Mouse (Mus musculus) megakaryocyte-erythroid progenitor cell, adult 5-6 weeks (primary cell): Measurements from ENCODE around the gene Lrrc27. TPM values are rescaled to one million over a fixed set of nuclear protein-coding genes. Genes with fewer than 3 reads are reported as not detected.

Experiments
- ATAC-seq: replicated peaks from 2 replicates; pipeline ENCODE4 v1.8.0; 2016; ENCODE audit warnings: mild to moderate bottlenecking, inconsistent platforms; ENCODE audit not compliant: severe bottlenecking, poor library complexity, low FRiP score, low TSS enrichment
- total RNA-seq, 2 experiments: library from RNA; stranded (forward) in 1 of 2; stranded (reverse) in 1 of 2; fragments of 200-1000, 215-1000 nt in 1 of 2; fragments of >200 nt in 1 of 2; fragmentation: Nextera tagmentation in 1 of 2; gene quantifications; 2 replicates each; pipeline ENCODE4 v1.2.3; 2014 to 2017

Gene Lrrc27
- total RNA-seq, 2 experiments from 2014 or later: 0.56 to 2.4 TPM

DNA sequence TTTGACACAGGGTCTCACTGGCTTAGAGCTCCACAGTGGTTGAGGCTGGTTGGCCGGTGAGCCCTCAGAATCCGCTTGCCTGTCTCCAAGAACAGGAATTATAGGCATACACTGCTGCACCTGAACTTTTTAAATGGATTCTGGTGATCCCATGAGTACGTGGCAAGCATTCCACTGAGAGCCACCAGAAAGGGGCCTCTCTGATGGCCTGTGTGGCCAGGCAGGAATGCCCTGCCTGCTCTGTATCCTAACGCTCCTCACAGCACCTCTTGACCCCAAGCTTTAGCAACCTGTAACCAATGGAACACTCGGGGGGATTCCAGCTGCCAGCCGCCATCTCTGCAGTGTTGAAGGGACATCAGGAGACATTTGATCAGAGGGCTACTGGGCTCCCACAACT, 1.0 kb upstream of the Lrrc27 start:
- ATAC-seq: no peak

DNA sequence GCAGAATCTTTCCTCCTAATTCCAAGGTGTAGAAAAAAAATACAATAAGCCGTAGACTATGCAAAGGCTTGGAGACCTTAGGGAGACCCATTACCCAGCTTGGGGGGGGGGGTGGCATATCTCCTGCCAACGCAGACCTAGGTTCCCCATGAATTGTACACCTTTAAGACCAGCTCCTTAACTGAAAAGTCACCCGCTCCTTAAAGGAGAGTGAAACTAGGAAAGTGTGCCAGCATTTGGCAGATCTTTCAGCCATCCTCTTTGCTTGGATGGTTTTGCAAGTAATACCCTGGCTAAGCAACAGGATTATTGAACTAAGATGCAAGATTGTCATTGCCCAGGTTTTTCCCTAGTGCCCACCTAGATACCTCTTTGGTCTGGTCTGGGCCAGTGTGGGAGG, 963 bp downstream of the Lrrc27 start:
- ATAC-seq: no peak

- no peak for ATAC-seq
Measured at GRCm38 (mm10) chr7:139214160-139214559, 1.4 kb downstream of the Lrrc27 start.

GRCm38 (mm10) chr7:139214596-139215340, 2.0 kb downstream of the Lrrc27 start:
- no peak for ATAC-seq

DNA sequence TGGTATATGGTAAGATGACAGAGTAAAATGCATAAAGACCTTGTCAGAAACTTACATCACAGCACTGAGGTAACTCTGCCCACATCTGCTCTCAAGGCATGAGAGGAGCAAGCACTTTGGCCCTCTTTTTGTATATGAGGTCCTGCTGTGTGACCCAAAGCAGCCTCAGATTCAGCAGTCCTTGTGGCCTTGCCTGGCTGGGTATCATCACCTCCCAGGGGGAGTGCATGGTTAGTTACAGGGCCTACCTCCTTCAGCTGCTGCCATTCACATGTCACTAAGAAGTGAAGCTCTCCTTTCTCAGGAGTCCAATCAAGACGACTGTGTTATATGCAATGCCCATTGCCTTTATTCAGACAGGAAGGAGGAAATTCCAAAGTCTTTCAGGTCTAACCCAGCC, 2.7 kb downstream of the Lrrc27 start:
- ATAC-seq: no peak

GRCm38 (mm10) chr7:139215946-139216345, 3.2 kb downstream of the Lrrc27 start:
- no peak for ATAC-seq

DNA sequence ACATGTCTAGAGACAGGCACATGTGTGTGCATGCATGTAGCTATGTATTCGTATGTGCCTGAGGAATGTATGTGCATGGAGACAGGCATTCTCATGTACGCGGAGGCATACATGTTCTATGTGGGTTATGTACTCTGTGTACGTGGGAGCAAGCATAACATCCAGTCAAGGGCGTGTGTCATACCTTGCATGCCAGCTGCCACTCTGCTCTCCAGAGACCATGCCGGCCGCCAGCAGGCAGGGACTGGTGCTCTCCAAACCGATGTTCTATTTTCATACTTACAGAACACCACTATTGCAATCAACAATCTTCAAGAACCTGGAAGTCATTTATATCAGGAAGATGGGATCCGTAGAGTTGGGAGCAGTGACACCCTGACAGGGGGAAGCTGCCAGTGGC, 3.7 kb downstream of the Lrrc27 start:
- no peak for ATAC-seq

DNA sequence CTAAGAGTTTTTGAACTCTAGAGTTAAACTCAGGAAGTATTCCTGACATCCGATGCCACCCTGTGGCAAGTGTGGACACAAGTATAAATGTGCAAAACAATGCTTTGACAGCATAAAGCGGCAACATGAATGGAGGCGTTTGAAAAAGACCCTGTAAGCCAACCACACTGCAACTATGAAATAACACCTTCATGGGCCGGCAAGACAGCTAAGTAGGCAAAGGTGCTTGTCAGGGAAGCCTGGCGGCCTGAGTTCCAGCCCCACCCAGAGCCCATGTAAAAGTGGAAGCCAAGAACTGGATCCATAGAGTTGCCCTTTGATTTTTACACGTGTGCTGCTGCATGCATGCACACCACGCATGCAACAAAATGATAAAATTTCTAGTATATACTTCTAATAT, 4.3 kb downstream of the Lrrc27 start:
- no peak for ATAC-seq

GRCm38 (mm10) chr7:139218641-139219415, 6.0 kb downstream of the Lrrc27 start:
- no peak for ATAC-seq

GRCm38 (mm10) chr7:139219486-139219885, 6.7 kb downstream of the Lrrc27 start:
- ATAC-seq: no peak

DNA sequence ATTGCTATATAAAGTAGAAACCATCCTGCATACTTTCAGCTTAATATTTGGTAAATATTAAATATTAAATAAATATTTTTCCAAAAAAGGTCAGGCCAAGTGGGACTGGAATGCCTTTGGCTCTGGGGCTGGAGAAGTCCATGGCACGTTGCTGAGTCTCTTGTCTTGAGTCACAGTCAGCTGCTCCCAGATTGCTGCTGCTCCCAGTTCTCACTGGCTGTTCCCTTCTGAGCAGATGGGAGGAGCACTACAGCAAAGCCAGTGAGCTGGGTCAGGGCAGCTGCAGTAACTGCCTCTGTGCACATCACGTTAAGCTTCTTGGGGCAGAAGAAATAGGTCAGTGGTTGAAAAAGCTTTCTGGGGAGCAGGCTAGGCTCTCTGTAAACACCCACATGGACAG, 7.5 kb downstream of the Lrrc27 start:
- ATAC-seq: no peak

GRCm38 (mm10) chr7:139221072-139221471, 8.3 kb downstream of the Lrrc27 start:
- no peak for ATAC-seq

GRCm38 (mm10) chr7:139221856-139222255, 9.1 kb downstream of the Lrrc27 start:
- ATAC-seq: no peak

GRCm38 (mm10) chr7:139222341-139222740, 9.6 kb downstream of the Lrrc27 start:
- no peak for ATAC-seq

DNA sequence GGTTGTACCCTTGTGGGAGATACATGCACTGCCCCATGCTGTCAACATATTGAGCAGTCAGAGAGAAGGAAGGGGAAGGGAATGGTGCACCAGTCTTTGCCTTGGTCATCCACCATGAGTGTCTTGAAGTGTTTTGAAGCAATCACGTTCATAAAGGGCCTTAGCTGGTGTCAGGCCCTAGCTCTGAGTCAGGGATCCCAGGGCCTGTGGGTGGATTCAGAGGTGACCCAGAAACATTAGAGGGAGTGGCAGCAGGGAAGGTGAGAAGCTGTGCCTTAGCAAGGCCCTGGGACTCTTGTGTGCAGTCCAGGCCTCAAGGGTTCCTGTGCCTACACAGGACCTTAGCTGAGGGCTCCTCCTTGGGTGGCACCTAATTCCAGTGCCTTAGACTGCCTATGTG, 11.3 kb downstream of the Lrrc27 start:
- no peak for ATAC-seq

DNA sequence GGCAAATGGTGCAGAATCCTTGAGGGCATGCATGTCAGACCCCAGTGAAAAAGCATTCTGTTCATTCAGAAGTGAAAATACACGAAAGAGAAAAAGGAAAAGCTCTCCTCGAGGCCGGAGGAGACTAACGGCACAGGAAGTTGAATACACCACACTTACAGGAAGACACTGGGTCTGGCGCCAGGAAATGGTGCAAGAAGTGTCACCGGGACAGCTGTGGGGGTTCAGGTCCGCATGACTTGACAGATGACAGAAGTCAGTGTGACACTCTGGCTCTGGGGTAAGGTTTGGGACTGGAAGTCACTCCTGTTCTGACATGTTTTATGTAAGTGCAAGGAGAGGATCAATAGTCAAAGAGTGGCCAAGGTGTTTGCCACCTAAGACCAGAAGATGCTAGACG, 11.9 kb downstream of the Lrrc27 start:
- ATAC-seq: no peak

DNA sequence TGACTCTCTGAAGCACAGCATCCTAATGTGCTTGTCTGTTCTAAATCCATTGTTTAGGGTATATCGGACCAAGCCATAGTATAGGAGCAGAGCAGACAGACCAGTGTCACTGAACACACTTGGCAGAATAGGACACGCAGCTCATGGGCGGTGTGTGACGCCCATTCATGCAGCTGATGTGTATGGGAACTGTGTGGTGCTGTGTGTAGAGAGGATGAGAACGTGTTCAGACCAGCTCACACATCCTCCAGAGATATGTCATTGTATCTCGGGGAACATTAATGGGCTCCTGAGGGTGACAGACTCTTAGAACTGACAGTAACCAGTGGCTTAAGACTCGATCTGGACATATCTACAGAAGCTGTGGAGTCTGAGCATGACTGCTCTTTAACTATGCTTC, 13.6 kb downstream of the Lrrc27 start:
- no peak for ATAC-seq

DNA sequence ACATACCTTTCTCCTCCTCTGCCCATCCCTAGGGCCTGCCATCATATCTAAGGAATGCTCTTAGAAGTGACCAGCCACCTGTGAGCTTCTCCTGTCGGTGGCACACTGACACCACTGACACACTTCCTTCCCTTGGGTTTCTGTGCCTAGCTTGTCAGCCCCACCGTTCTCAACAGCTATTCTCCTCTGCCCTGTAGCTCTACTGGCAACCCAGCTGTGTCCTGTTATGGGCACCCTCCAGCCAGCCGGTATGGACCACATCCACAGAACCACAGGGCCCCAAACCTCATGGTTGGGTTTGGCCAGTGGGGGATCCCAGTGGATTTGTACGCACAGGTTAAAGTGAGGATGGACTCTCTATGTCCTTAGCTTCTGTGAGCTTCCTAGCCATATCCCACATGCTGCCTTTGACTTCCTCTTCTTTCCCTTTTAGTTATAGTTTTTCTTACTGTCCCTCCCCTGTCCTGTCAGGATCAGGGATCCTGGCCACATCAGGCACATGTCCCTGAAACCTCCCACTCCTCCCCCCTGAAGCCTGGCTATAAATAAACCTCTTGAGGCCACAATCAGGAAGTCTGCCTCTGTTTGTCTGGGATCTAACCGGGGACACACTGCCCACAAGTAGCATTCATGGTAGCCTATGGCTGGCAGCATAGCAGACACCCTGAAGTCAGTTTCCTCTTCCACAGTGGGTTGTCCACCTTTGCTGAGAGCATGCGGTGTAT, 15.8 kb downstream of the Lrrc27 start:
- ATAC-seq: no peak

DNA sequence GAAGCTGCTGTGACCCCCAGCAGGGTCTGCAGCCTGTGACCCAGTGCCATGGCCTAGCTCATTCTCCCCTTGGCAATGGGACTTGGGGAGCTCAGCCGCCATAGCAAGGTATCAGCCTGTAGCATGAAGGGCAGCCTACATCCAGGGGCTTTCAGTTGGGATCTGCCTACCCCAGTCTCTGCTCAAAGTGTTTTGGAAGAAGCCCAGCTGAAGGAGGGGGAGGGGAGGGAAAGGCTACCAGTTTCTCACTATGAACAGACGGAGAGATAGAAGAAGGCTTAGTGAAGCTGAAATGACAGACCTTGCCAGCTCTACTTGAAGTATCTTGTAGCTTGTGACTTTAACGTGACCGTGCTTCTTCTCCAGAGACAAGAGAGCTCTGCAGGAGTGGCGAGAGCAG, 17.0 kb downstream of the Lrrc27 start:
- no peak for ATAC-seq

- no peak for ATAC-seq
Measured at GRCm38 (mm10) chr7:139230241-139230640, 17.5 kb downstream of the Lrrc27 start.
